Mouse (Mus musculus) MEL (cell line): ENCODE measurements around the gene Bcl6.

Source experiments
- CTCF ChIP-seq, 3 experiments: IDR thresholded peaks in 2 of 3; conservative IDR thresholded peaks in 1 of 3; 2 replicates each; pipeline ENCODE4 v1.5.1; 2011 to 2012; ENCODE audit warnings: low read length in 3 of 3, low read depth in 2 of 3, mild to moderate bottlenecking in 2 of 3, improper control_type of control experiment in 1 of 3, inconsistent platforms in 1 of 3, mixed read lengths in 1 of 3, moderate library complexity in 1 of 3; ENCODE audit not compliant: control insufficient read depth in 1 of 3, insufficient read depth in 1 of 3, poor library complexity in 1 of 3, severe bottlenecking in 1 of 3
- E2F4 ChIP-seq: IDR thresholded peaks from 2 replicates; pipeline ENCODE4 v1.6.1; 2011; ENCODE audit warnings: low read depth, low read length, improper control_type of control experiment, borderline replicate concordance
- EP300 ChIP-seq, 2 experiments: IDR thresholded peaks; 2 replicates each; pipeline ENCODE4 v1.6.1; 2011; ENCODE audit warnings: improper control_type of control experiment in 2 of 2, low read length in 2 of 2, low read depth in 1 of 2, mild to moderate bottlenecking in 1 of 2
- MAFK ChIP-seq: IDR thresholded peaks from 2 replicates; pipeline ENCODE4 v1.6.1; 2011; ENCODE audit warnings: low read depth, mild to moderate bottlenecking, low read length, improper control_type of control experiment, borderline replicate concordance
- MAX ChIP-seq: IDR thresholded peaks from 2 replicates; pipeline ENCODE4 v1.6.1; 2011; ENCODE audit warnings: low read length, improper control_type of control experiment
- MAZ ChIP-seq: IDR thresholded peaks from 2 replicates; pipeline ENCODE4 v1.6.1; 2012; ENCODE audit warnings: low read depth, mild to moderate bottlenecking, inconsistent platforms, low read length, improper control_type of control experiment
- ZMIZ1 ChIP-seq: IDR thresholded peaks from 2 replicates; pipeline ENCODE4 v1.6.1; 2012; ENCODE audit warnings: low read depth, mild to moderate bottlenecking, inconsistent platforms, low read length, improper control_type of control experiment, moderate library complexity

DNA sequence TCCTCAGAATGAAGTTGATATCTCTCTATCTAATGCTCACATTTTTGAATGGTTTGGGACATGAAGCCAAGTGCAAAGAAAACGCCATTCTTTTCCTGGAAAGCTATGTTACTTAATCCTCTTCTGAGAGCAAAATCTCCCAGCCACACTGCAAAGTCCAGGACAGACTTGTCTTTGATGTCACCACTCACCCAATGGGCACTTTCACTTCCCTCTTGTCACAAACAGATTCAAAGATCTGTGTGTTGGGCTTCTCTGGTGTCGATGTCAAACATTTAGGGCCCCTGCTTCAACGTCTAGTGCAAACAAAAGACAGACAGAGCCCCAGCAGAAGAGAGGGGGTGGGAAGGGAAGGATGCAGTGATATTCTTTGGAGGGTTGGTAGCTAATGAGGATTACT, 23.4 kb upstream of the Bcl6 start:
- TF ChIP-seq CTCF (IDR thresholded peaks at IDR 0.05 in 2 of 3, conservative IDR thresholded peaks at IDR 0.05 in 1 of 3; ENCODE audit: control insufficient read depth in 1 of 3, insufficient read depth in 1 of 3, low read depth in 2 of 3, low read length in 3 of 3, poor library complexity in 1 of 3, severe bottlenecking in 1 of 3) (no peak), E2F4 (no peak), MAFK (no peak), MAZ (no peak), EP300 (IDR thresholded peaks at IDR 0.05; ENCODE audit: low read depth in 1 of 2, low read length in 2 of 2) (no peak), ZMIZ1 (no peak), MAX (no peak)
